Mouse (Mus musculus) liver, postnatal 0 days (tissue): ENCODE results near the gene Btbd7. TPM values are rescaled to one million over a fixed set of nuclear protein-coding genes. Genes with fewer than 3 reads are reported as not detected.
A peak's percentile ranks its signal among the peaks of the same experiment; 100 is the strongest.

ENCODE experiments used
- ATAC-seq: fragments of 200-750 bp; cut with Nextera tagmentation; 2 replicates; pipeline ENCODE4 v1.8.0; 2017; ENCODE audit warnings: mild to moderate bottlenecking, moderate library complexity
- DNase-seq: peaks from one replicate; pipeline ENCODE4 v3.0.0-alpha.2; 2016
- H3K27ac ChIP-seq: fragments of 300-500 bp; sonication (generic); 2 replicates; pipeline ENCODE4 v1.5.1; 2014; ENCODE audit warnings: antibody characterized with exemption, moderate library complexity, mild to moderate bottlenecking, low read depth
- H3K27me3 ChIP-seq: fragments of 300-500 bp; sonication (generic); 2 replicates; pipeline ENCODE4 v1.6.1; 2014; ENCODE audit warnings: low read length, control low read depth, mixed read lengths; ENCODE audit not compliant: insufficient read depth
- H3K36me3 ChIP-seq: fragments of 300-500 bp; sonication (generic); replicated peaks from 2 replicates; pipeline ENCODE4 v1.6.1; 2014; ENCODE audit warnings: mild to moderate bottlenecking, control low read depth, low read length, moderate library complexity, mixed read lengths; ENCODE audit not compliant: insufficient read depth
- H3K4me1 ChIP-seq: fragments of 300-500 bp; sonication (generic); 2 replicates; pipeline ENCODE4 v1.6.1; 2014; ENCODE audit warnings: antibody characterized with exemption, mild to moderate bottlenecking, control low read depth; ENCODE audit not compliant: insufficient read depth
- H3K4me2 ChIP-seq: fragments of 300-500 bp; sonication (generic); 2 replicates; pipeline ENCODE4 v1.6.1; 2014; ENCODE audit warnings: low read depth, mild to moderate bottlenecking, low read length, moderate library complexity, mixed read lengths
- H3K4me3 ChIP-seq: fragments of 300-500 bp; sonication (generic); 2 replicates; pipeline ENCODE4 v1.5.1; 2014; ENCODE audit warnings: low read depth, low read length
- H3K9ac ChIP-seq: fragments of 300-500 bp; sonication (generic); replicated peaks from 2 replicates; pipeline ENCODE4 v1.6.1; 2014; ENCODE audit warnings: mild to moderate bottlenecking, moderate library complexity
- H3K9me3 ChIP-seq: fragments of 300-500 bp; sonication (generic); 2 replicates; pipeline ENCODE4 v1.6.1; 2016; ENCODE audit warnings: mild to moderate bottlenecking, control low read depth, low read length, mixed read lengths
- CTCF ChIP-seq: sonication (generic); IDR thresholded peaks from 2 replicates; pipeline ENCODE4 v1.5.1; 2016; ENCODE audit warnings: antibody characterized with exemption, low read depth
- EP300 ChIP-seq: IDR thresholded peaks from 2 replicates; pipeline ENCODE4 v1.6.1; 2016; ENCODE audit warnings: antibody characterized with exemption, low read depth, mild to moderate bottlenecking
- WGBS: fragments of 180-500 bp; shearing (Covaris S2); extraction: QIAGEN DNeasy Blood & Tissue Kit; methylation state at CpG from one replicate; pipeline ENCODE4 v1.1.7; 2014; ENCODE audit not compliant: insufficient replicate concordance; 5-methylcytosine and 5-hydroxymethylcytosine counted together
- polyA plus RNA-seq: library from polyadenylated mRNA; unstranded; fragments of >200 nt; fragmentation: Nextera tagmentation; extraction: Ambion mirVana; gene quantifications from 2 replicates; pipeline ENCODE4 v1.2.1, GENCODE M21; 2015

Btbd7 gene
- polyA plus RNA-seq, 1 experiment from 2014 or later: 4.6 TPM

DNA sequence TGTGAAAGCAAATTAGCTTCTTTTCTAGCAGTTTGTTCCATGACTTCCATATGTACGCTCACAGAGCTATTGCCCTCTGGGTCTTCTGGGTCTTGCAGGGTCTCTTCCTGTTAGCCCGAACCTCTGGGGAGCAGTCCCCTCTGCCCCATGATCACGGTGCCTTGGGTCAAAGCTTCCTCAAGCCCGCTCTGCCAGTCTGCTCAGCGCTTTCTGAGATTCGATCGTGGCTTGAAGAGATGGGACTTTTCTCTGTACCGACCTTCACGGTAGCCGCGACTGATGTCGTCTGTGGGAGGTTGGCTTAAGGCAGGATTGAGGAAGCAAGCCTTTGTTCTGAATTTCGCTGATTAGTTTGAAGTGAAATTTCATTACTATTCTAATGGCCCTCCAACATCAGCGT lies 102.2 kb downstream of the Btbd7 start:
- H3K27ac ChIP-seq: no peak overlapping the region
- no peak for ATAC-seq
- H3K9ac ChIP-seq: no peak overlapping the region
- no peaks in the 10 kb centered on the region for H3K9me3 ChIP-seq
- TF ChIP-seq CTCF (no peak), EP300 (no peak)
- H3K36me3 ChIP-seq: peaks cover 42% of the 10 kb centered on the region
- no peak overlapping the region for H3K4me2 ChIP-seq
- H3K4me1 ChIP-seq: 0 out of 2 replicates have a peak, but pooled peaks cover 5% of the 10 kb centered on the region
- WGBS: 89% methylated on average over 14 of the region's 14 CpGs
- no peak overlapping the region for H3K4me3 ChIP-seq
- no peaks in the 10 kb centered on the region for H3K27me3 ChIP-seq
- DNase-seq: no peak

- H3K27me3 ChIP-seq: no peaks in the 10 kb centered on the region
- H3K36me3 ChIP-seq: peaks cover 64% of the 10 kb centered on the region
- no peak for ATAC-seq
- TF ChIP-seq CTCF: no peak
- no peak for TF ChIP-seq EP300
- DNase-seq: no peak
- no peaks in the 10 kb centered on the region for H3K4me1 ChIP-seq
- WGBS: 91% methylated on average over 5 of the region's 5 CpGs
- H3K4me3 ChIP-seq: no peak overlapping the region
- H3K27ac ChIP-seq: no peak overlapping the region
- H3K9ac ChIP-seq: no peak overlapping the region
- no peak overlapping the region for H3K4me2 ChIP-seq
- H3K9me3 ChIP-seq: no peaks in the 10 kb centered on the region
Observed at GRCm38 (mm10) chr12:102772676-102773075, 105.6 kb downstream of the Btbd7 start.

GRCm38 (mm10) chr12:102771601-102772000 lies 106.7 kb downstream of the Btbd7 start:
- H3K27me3 ChIP-seq: no peaks in the 10 kb centered on the region
- ATAC-seq (no peak), DNase-seq (no peak)
- WGBS: 88% methylated on average over 8 of the region's 8 CpGs
- no peak overlapping the region for H3K9ac ChIP-seq
- no peak overlapping the region for H3K4me3 ChIP-seq
- peaks cover 65% of the 10 kb centered on the region for H3K36me3 ChIP-seq
- TF ChIP-seq EP300 (no peak), CTCF (no peak)
- H3K4me1 ChIP-seq: no peaks in the 10 kb centered on the region
- H3K9me3 ChIP-seq: no peaks in the 10 kb centered on the region
- no peak overlapping the region for H3K4me2 ChIP-seq
- no peak overlapping the region for H3K27ac ChIP-seq

- peaks cover 74% of the 10 kb centered on the region for H3K36me3 ChIP-seq
- no peak overlapping the region for H3K4me2 ChIP-seq
- WGBS: 88% methylated on average over 4 of the region's 4 CpGs
Observed at GRCm38 (mm10) chr12:102769000-102769399, 109.3 kb downstream of the Btbd7 start.

DNA sequence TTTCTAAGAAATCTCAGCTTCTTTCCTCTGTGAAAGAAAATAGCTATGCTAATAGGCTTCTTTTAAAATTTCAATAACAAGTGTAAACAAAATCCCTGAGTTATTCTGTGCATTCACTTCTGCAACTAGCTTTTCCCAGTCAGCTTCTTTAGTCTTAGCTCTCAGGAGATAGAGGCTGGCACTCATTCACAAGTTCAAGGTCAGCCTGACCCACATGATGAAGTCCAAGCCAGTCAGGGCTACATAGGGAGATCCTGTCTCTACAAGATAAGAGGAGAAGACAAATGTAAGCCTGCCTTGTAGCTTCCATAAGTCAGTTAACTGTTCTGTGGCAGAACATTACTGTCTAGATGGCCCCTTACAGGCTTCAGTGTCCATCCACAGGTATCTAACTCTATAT lies 114.6 kb downstream of the Btbd7 start:
- no peaks in the 10 kb centered on the region for H3K27me3 ChIP-seq
- H3K36me3 ChIP-seq: peaks cover 44% of the 10 kb centered on the region
- no peak for ATAC-seq
- peaks cover 6% of the 10 kb centered on the region for H3K4me1 ChIP-seq
- H3K27ac ChIP-seq: no peak overlapping the region
- H3K4me2 ChIP-seq: no peak overlapping the region
- no peaks in the 10 kb centered on the region for H3K9me3 ChIP-seq
- no peak overlapping the region for H3K4me3 ChIP-seq
- H3K9ac ChIP-seq: no peak overlapping the region
- no peak for TF ChIP-seq EP300
- no peak for TF ChIP-seq CTCF
- DNase-seq: no peak

More at GRCm38 (mm10) chr12:102769000-102769399, 109.3 kb downstream of the Btbd7 start:
- Histone ChIP-seq H3K27ac (no peak overlapping the region), H3K9me3 (no peaks in the 10 kb centered on the region), H3K4me1 (no peaks in the 10 kb centered on the region), H3K9ac (no peak overlapping the region), H3K27me3 (no peaks in the 10 kb centered on the region), H3K4me3 (no peak overlapping the region)
- TF ChIP-seq CTCF: peak; percentile 42
- no peak for TF ChIP-seq EP300
- ATAC-seq (no peak), DNase-seq (no peak)

DNA sequence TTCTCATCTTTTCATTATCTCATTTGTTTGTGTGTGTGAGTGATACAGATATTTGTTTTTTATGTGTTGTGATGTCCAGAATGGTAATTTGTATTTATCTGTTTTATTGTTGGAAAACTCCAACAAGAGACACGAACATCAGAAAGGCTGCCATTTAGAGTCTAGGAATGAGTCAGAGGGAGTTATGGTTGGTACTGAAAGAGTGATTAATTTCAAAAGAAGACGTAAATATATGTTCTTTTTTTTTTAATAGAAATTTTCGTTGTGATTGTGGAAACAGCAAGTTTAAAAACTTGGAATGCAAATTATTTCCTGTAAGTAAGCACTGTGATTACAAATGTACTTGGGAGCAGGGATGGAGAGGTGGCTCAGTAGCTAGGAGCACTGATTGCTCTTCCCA lies 116.6 kb downstream of the Btbd7 start:
- H3K9me3 ChIP-seq: no peaks in the 10 kb centered on the region
- TF ChIP-seq CTCF (no peak), EP300 (no peak)
- no peak overlapping the region for H3K4me2 ChIP-seq
- no peak overlapping the region for H3K4me3 ChIP-seq
- H3K27ac ChIP-seq: no peak overlapping the region
- 82% methylated on average over 3 of the region's 3 CpGs for WGBS
- ATAC-seq: no peak
- no peak overlapping the region for H3K9ac ChIP-seq
- H3K4me1 ChIP-seq: peaks cover 10% of the 10 kb centered on the region
- no peaks in the 10 kb centered on the region for H3K27me3 ChIP-seq
- H3K36me3 ChIP-seq: peaks cover 29% of the 10 kb centered on the region
- no peak for DNase-seq

- DNase-seq: no peak
- Histone ChIP-seq H3K4me3 (peak overlapping the region; percentile 82), H3K9me3 (no peaks in the 10 kb centered on the region), H3K4me2 (peak overlapping the region; percentile 86), H3K9ac (peak overlapping the region; percentile 81), H3K27ac (0 out of 2 replicates have a peak overlapping the region, but pooled peaks have one; percentile 85), H3K27me3 (no peaks in the 10 kb centered on the region), H3K4me1 (peaks cover 14% of the 10 kb centered on the region), H3K36me3 (peaks cover 11% of the 10 kb centered on the region)
- ATAC-seq: no peak
- TF ChIP-seq EP300 (no peak), CTCF (no peak)
- WGBS: 15% methylated on average over 5 of the region's 5 CpGs
Observed at GRCm38 (mm10) chr12:102758936-102759335, 119.3 kb downstream of the Btbd7 start.
